Mouse (Mus musculus) thymus, postnatal 14 days (tissue): ENCODE results near the gene Ube2f.
A peak's percentile ranks its signal among the peaks of the same experiment; 100 is the strongest.

Experiments used
- DNase-seq: peaks from one replicate; pipeline ENCODE4 v3.0.0; 2021

Ube2f gene

DNA sequence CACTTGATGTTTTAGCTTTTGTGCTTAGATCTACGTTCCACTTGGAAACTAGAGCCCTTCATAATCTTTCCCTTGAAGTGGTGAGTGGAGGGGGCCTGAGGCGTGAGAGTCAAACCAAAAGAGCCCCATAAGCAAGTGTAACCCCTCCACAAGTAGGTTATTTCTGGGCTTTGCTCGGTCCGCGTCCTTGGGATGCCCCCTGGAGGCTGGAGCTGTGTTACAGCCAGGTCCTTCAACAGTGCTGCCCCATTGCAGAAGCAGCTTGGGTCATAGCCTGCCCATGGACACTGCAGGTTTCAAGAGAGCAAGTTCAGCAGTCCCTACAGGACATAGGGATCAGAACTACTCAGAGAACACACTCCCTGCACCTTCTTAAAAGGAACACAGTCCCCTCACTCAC is 11.0 kb upstream of the Ube2f start:
- peak; percentile 83 for DNase-seq

DNA sequence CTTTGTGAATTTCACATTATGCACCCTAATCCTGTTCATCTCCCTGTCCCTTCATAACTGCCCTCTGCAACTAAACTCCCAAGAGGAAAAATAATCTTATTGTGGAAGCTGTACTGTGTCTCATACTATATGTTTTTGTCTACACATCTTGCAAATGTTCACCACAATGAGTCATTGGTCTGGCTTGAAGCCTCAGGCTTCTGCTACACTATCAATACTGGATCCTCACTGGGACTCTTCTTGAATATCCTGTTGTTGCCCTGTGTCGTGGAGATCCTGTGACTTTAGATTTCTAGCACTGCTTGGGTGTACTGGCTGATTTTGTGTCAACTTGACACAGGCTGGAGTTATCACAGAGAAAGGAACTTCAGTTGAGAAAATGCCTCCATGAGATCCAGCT is 10.3 kb upstream of the Ube2f start:
- no peak for DNase-seq

DNA sequence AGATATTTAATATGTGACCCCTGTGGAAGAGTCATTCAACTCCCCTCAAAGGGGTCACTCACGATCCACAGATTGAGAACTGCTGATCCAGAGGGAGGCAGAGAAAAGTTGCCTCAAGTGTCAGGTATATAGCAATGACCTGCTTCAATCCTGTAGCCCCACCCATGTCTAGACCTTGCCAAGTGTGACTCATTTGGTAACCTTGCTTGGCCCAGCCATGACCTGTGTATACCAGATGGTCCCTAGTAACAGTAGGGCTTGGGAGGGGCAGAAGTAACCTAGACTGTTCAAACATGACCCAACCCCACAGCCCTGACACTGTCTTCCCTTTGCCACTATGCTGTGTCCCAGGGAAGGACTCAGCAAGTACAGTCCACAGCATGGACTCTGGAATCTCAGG is 9.4 kb upstream of the Ube2f start:
- no peak for DNase-seq

DNA sequence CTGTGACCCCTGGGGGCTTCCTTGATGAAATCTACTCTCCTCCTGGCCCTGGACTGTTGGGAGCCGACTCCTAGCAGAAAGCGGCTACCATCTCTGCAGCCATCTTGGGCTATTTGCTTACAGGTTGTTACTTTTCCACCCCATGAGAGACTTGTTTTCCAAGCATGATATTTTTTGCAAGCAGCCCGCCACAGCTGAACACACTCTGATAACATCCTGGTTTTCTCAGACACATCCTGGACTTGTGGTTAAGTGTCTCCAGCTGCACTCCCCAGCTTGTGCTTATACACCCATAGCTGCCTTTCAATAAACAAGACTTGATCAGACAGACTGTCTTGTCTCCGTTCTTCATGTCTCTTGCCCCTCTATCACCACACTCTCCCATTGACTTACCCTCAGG is 8.9 kb upstream of the Ube2f start:
- DNase-seq: peak; percentile 30

DNA sequence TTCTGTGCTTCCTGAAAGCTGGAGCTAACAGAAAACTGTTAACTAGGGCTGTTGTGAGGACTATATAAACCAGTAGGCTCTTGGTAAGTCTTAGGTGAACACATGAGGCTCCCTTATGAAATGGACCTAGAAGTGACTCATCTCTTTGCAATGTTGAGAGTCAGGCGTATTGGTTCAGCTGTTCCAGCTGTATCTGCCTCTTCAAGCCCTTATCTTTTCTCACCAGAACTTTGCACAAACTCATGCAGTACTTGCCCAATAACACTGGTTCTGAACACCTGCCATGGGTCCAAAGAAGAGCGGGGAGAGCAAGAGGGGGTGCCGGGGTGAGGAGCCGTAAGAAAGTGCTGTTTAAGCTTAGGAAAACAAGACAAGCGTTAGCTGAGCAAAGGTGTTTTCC is 1.9 kb upstream of the Ube2f start:
- no peak for DNase-seq

DNA sequence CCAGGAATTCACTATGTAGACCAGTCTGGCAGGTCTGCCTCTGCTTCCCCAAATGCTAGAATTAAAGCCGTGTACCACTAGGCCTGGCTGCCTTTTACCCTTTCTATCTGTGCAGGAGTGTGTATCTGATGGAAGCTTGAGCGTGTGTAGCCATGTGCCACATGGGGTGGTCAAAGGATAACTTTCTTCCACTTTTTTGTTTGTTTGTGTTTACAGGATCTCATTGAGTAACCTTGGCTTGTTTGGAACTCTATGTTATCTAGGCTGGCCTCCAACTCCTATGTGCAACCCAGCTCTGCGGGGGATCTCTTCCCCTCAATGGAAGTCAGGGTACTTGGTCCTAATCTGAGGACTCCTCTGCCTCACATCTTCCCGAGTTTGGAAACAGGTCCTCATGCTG is 1.1 kb upstream of the Ube2f start:
- no peak for DNase-seq

DNA sequence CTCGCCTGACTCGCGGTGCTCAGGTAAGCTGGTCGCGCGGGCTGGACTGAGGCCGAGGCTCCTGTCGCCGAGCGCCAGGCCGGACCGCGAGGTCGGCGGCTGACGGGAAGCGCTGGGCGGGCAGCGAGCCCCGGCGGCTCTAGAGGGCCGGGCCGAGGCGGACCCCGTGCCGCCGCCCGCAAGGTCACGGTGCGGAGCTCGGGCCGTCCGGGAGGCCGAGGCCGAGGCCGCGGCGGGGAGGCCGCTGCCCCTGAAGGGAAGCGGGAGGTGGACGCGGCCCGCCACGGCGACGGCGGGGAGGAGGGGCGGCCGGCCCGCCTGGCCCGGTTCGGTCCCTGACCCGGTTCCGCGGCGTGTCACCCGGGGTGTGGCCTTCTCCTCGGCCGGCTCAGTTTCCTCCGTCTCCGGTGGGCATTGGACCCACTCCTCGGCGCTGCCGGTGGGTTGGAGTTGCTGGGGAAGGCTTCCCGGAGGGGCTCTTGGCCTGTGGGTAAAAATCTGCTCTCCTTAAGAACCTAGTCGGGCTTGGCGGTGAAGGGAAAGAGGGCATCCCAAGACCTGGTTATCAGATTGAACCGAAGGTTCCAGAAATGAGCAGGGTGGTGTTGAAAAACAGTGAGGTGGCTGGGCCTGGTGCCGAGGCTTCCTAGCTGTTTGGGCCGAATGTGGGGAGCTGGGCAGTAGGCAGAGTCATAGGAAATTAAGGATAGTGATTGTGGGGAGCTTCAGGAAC is 477 bp downstream of the Ube2f start:
- DNase-seq: peak; percentile 45

DNA sequence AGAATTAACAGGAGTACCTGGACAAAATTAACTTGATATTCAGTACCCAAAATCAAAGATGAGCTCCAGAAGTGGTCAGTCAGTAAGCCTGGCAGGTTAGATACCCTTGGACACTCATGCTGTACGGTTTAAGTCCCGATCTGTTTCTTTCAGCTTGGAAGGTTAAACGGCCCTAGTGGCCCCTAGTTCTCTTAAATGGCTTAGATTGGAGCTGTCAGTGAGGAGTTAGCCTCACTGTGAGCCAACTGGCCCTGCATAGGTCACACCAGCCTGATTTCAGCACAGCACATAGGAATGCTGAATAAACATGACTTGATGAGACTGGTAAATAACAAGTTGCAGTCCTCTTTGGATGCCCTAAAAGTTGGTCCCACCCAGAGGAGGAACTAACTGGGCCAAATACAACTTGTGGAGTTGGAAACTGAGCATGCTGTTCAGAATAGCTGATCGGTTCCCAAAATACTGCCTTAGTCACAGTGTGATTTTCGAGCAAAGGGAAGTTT is 1.1 kb downstream of the Ube2f start:
- no peak for DNase-seq

DNA sequence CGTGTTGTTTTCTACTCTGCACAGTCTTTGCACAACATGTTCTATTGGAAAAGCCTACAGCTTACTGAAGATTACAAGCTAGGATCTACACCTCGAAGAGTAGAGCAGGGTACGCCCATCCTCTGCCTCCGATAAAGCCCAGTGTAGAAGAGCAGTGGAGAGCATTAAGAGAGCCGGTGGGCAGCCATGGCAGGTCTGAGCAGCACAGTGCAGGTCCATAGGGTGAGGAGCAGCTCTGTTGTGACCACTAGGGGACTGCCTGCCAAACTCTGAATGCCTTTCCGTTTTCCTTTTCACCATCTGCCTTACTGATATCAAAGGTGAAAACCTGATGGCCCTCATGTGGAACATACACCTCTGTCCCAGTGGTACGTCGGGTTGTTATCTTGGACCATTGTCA is 1.8 kb downstream of the Ube2f start:
- no peak for DNase-seq

DNA sequence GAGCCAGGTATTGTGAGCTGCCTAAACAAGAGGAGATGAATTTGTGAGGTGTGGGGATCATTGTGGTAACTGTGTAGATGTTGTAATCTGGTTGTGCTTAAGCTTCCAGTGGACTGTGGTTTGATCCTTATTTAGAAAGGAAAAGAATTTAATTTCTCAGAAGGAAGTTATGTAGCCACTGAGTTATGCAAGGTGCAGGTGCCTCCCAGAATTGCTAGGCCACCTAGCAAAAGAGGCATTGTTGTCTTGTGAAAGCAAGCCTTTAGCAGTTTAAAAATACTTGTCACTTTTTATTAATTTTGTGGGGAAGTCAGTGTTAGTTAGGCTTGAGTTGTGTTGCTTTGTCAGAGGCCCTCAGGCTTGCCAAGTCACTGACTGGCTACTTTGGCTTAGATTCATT is 7.8 kb downstream of the Ube2f start:
- no peak for DNase-seq

DNA sequence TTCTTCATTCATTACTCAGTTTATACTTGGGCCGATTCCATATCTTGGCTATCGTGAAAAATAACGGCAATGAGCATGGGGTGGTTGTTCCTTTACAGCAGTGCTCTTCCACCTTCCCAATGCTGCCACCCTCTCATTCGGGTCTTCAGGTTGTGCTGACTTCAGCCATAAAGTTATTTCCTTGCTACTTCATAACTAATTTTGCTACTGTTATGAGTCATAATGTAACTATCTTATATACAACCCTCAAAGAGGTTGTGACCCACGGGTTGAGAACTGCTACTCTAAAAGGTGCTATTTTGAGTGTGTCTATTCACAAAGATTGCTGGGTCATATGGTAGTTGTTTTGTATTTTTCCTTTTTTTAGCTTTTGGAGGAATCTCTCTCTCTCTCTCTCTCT is 9.7 kb downstream of the Ube2f start:
- DNase-seq: no peak

DNA sequence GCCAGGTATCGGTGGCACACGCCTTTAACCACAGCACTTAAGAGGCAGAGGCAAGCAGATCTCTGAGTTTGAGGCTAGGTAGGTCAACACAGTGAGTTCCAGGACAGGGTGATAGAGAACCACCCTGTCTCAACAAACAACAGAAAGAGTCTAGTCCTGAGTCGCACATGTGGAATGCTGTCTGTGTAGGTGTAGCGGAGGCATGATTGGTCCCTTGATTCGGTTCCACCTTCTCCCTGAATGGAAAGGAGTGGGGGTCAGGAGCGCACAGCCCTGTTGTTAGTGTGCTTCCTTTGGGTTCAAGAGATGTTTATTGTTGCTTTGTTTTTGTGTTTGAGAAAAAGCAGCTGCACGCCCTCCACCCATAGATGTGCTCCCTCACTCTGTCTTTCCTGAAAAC is 12.4 kb downstream of the Ube2f start:
- DNase-seq: no peak

DNA sequence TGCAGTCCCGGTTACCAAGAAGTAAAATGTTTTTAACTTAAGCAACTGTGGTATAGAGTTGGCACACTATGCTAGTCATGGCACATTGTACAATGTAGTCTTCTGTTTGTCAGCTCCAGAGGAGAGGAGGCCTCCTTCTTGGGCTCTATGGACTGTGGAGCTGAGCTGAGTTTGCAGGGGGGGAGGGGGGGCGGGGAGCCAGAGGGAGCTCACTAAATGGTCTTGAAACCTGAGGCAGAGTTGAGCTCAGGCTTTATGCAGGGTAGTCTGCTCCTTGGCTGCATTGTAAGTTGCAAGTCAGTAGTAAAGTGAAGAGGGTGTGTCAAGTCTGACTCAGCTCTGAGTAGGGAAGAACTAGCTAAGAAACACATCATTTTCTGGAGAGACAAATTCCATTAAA is 22.2 kb downstream of the Ube2f start:
- DNase-seq: no peak

DNA sequence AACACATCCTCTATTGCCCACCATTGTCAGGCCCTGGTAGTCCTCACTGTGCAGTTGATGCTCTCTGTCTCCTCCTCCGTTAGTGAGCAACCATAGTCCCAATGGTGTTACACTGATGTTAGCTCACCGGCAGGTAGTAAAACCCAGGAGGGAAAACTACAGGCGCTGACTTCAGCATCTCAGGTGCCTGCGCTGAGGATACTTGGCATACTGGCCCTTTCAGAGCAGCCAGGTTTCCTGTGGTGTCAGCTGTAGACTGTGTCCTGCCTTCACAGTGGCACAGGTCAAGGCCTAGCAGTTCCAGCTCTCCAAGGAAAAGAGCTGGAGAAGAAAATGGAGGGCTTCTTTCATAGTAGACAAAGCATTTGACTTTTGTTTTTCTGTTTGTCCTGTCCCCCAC is 26.5 kb downstream of the Ube2f start:
- no peak for DNase-seq

DNA sequence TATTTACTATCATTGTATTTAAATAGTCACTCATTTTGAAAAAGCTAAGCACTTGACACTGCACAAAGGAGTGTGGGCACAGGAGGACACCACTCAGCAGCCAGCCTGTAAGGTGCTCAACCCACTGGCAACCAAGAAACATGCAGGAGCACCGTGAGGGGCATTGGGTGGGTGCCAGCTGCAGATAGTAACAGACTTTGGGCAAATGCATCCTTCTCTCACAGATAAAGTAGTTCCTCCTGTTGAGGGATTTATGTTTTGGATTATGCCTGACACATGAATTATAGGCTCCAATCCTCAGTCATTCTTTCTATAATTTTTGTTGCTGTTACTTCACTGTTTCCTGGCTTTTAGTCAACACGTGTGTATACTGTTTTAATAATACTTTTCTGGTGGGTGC is 27.4 kb downstream of the Ube2f start:
- no peak for DNase-seq

DNA sequence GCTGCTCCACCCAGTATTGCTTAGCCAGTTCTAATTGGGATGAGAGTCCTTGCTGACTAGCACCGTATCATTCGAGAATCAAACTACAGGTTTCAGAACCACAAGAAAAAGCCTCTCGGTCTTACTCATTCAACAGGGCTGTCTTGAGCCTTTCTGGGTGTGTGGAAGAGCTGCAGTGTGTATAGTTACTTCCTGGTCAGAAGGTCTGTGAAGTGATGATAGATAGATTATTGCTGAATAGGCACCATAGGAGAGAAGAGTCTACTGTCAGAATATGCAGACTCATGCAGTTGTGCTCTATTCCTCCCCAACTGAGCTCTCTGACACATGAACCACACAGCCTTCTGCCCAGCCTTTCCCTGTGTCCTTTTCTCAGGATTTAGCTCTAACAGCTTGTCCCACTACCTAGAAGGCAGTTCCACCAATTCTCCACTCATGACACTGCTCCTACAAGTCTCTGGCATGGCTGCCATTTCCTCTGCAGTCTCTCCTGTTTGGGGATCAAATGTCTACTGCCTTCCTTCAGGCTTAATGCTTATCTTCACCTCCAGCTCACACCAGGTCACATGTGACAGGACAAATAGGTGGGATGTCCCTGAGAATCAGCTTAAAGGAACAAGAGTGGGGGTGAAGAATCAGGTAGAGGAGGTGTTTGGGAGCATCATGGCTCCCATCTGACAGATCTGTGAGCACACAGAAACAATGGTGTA is 28.5 kb downstream of the Ube2f start:
- DNase-seq: no peak

DNA sequence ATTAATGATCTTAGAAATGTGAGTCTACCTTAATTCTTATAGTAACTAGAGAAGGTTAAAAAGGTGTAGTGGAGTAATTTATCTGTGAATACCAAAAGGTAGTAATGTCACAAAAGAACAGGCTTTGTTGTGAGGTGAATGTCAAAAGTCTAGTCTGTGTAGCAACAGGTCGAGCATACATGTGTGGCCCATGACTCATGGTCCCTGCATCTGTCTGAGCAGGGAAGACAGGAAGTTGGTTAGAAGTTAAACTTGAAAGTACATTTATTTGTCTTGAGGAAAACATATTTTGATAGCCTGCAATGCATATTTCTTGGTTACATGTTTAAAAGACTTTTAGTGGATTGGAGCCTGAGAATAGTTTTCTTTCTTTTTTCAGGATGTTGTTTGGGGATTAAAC is 29.0 kb downstream of the Ube2f start:
- DNase-seq: no peak

DNA sequence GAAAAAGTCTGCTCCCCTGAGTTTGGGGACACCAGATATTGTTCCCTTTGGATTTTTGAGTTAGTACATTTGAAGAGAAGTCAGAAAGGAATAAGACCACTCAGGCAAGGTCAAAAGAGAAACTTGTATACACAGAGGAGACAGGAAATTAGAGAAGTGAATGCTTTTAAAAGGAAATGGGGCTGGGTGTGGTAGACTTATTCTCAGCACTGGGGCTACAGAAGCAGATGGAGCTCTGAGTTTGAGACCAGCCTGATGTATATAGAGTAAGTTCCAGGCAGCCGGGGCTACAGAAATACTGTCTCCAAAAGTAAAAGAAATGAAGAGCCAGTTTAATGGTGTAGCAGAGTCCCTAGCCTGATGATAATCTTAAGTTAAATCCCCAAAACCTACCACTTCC is 32.5 kb downstream of the Ube2f start:
- DNase-seq: no peak

DNA sequence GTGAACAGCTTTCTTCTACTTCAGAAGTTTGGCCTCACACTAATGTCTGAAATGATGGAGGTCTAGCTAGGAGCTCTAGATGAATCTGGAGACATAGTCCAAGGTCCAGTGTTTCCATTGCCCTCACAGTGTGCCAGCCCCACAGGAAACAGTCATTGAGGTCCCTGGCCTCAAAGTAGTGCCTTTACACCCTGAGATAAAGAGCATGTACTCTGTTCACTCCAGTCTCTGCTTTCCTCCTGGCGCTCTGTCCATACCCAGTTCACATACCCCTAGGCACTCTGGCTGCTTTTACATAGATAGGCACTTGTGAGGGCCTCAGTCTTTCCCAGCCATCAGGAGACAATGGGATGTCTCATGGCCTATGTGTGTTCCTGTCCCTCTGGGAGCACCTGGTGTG is 39.3 kb downstream of the Ube2f start:
- no peak for DNase-seq

DNA sequence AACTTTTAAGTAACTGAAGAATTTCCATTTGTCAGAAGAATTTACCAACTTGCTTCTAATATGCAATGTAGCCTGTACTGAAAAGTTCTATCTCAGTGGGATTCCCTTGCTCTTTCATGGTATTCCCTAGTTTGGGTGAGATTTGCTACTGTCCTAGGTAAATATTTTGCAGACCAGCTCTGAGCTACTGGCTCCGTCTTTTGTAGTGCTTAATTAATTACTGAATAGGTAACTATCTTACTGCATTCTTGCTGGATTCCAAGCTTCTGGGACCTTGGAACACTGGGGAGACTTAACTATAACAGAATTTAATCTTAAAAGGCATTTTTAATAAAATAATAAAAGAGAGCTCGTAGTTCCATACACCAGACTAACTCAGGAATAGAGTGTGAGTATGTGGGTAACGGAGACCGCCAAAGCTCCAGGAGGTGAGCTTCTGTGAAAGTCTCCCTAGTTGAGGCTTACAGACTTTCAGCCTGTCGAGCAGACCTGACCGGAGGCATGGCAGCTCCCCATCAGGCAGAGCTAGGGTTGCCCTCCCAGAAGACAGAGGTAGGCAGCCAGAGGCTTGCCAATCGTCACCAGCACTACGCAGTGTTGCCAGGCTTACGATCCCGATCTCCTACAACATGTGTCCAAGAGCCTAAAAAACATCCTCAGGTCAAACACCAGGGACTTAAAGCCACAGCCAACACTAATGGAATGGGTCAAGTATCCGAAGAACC is 42.2 kb downstream of the Ube2f start:
- no peak for DNase-seq

DNA sequence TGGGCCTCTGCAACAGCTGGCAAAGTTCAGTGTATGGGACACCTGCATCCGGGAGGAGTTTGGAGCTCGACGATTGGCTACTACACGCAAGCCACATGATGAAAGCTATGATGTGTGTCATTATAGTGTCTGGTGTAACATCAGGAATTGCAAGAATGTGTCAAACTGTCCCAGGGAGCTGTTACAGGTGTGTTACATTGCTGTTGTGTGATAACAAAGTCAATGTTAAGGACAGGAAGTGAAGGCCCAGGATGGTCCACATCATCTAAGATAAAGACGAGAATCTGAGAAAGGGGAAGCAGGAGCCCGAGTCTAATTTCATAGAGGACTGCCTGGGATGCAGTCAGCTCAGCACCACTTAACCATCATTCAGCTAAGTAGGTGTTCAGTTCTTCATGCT is 45.4 kb downstream of the Ube2f start:
- DNase-seq: no peak

DNA sequence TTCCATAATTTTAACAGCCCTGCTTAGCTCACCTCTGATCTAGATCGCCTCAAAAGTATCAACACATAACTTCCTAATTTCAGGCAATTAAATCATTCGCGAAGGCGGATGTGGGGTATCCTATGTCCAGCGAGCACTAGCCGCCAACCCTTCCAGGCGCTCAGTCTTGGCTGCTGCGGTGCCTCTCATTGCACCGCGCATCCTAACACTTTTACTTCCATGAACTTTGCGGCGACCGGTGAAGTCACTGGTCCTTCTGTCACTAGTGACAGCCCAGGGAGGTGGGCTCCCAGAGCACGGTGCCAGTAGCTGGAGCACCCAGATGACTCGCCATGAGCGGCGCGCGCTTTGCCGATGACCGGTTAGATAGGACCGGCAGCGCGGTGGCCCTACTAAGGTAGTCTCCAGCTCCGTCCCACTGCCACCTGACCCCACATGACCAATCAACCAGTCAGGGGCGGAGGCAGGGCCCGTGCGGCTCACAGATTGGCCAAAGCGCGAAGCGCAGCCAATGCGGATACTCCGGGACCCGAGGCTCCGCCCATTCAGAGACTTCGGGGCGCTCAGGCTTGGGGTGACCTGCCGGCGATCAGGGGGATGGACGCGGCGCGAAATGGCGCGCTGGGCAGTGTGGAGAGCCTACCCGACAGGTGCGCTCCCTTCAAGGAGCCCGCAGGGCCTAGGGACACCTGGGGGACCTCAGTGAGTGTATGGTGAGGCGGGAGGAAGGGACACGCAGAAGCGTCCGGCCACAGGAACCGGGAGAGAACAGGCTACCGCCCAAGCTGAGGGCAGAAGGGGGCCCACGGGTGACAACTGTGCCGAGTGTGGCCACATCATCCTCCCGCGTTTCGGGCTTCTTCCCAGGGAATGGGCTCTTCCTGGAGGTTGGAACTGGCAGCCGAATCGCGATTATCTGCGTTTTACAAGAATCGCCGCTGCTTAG is 48.0 kb downstream of the Ube2f start, which contains the start of gene Scly:
Gene Scly (plus strand): TSS at position 540 of the 946 bp plus-strand sequence.
- DNase-seq: peak; percentile 93
